Mouse (Mus musculus): ENCODE measurements around the gene Pxmp4. TPM values are rescaled to one million over a fixed set of nuclear protein-coding genes. Genes with fewer than 3 reads are reported as not detected.

Gene Pxmp4
- polyA plus RNA-seq, 1 experiment from 2014 or later: 12.4 TPM

- H3K27ac ChIP-seq: peak overlapping the region; percentile 98
- peaks cover 10% of the 10 kb centered on the region; the same call in 1 of the 2 replicates for H3K27me3 ChIP-seq (ENCODE audit: poor library complexity, severe bottlenecking)
- peaks cover 61% of the 10 kb centered on the region for H3K4me1 ChIP-seq
- peak overlapping the region; percentile 88 for H3K4me3 ChIP-seq
- no peak for DNase-seq (ENCODE audit: extremely low spot score, low spot score)
- 83% methylated on average over 2 of the region's 2 CpGs for WGBS
- no peaks in the 10 kb centered on the region for H3K9me3 ChIP-seq
- peaks cover 40% of the 10 kb centered on the region for H3K36me3 ChIP-seq (replicated peaks)
Measured at GRCm38 (mm10) chr2:154567766-154568165, 35.7 kb downstream of the Pxmp4 start.

GRCm38 (mm10) chr2:154566641-154567040, 36.9 kb downstream of the Pxmp4 start:
- Histone ChIP-seq H3K27ac (peak overlapping the region; percentile 44; the same call in 1 of the 2 replicates), H3K4me3 (peak overlapping the region; percentile 1; the same call in 1 of the 2 replicates)
- 68% methylated on average over 8 of the region's 8 CpGs for WGBS

GRCm38 (mm10) chr2:154565562-154565961, 37.9 kb downstream of the Pxmp4 start:
- no peak overlapping the region for H3K4me3 ChIP-seq
- H3K27me3 ChIP-seq (ENCODE audit: poor library complexity, severe bottlenecking): 0 out of 2 replicates have a peak, but pooled peaks cover 2% of the 10 kb centered on the region
- H3K4me1 ChIP-seq: peaks cover 53% of the 10 kb centered on the region
- H3K27ac ChIP-seq: peak overlapping the region; percentile 44; the same call in 1 of the 2 replicates
- no peaks in the 10 kb centered on the region for H3K9me3 ChIP-seq
- DNase-seq (ENCODE audit: extremely low spot score, low spot score): no peak
- peaks cover 62% of the 10 kb centered on the region for H3K36me3 ChIP-seq (replicated peaks)
- 89% methylated on average over 3 of the region's 3 CpGs for WGBS

More at GRCm38 (mm10) chr2:154566641-154567040, 36.9 kb downstream of the Pxmp4 start:
- peaks cover 61% of the 10 kb centered on the region for H3K4me1 ChIP-seq
- H3K27me3 ChIP-seq (ENCODE audit: poor library complexity, severe bottlenecking): peaks cover 6% of the 10 kb centered on the region; the same call in 1 of the 2 replicates
- H3K9me3 ChIP-seq: no peaks in the 10 kb centered on the region
- H3K36me3 ChIP-seq (replicated peaks): peaks cover 52% of the 10 kb centered on the region
- no peak for DNase-seq (ENCODE audit: extremely low spot score, low spot score)

GRCm38 (mm10) chr2:154563612-154564170, 39.8 kb downstream of the Pxmp4 start:
- H3K4me3 ChIP-seq: no peak overlapping the region
- 95% methylated on average over 22 of the region's 22 CpGs for WGBS
- no peak for DNase-seq (ENCODE audit: extremely low spot score, low spot score)
- no peak overlapping the region for H3K27ac ChIP-seq
- peaks cover 75% of the 10 kb centered on the region for H3K36me3 ChIP-seq (replicated peaks)
- peaks cover 49% of the 10 kb centered on the region for H3K4me1 ChIP-seq
- no peaks in the 10 kb centered on the region for H3K9me3 ChIP-seq
- no peaks in the 10 kb centered on the region for H3K27me3 ChIP-seq (ENCODE audit: poor library complexity, severe bottlenecking)

GRCm38 (mm10) chr2:154558264-154559039, 45.1 kb downstream of the Pxmp4 start, which contains the start of gene Necab3:
TSS of gene Necab3 (minus strand) at chr2:154558890.
- H3K4me3 ChIP-seq: peak within 1 kb of the TSS; percentile 47
- H3K36me3 ChIP-seq (replicated peaks): peaks cover 41% of the 10 kb centered on the region
- peak within 1 kb of the TSS; percentile 70 for H3K27ac ChIP-seq
- H3K9me3 ChIP-seq: no peaks in the 10 kb centered on the region
- peak; percentile 54 for DNase-seq (ENCODE audit: extremely low spot score, low spot score)
- peaks cover 42% of the 10 kb centered on the region for H3K4me1 ChIP-seq
- peaks cover 30% of the 10 kb centered on the region for H3K27me3 ChIP-seq (ENCODE audit: poor library complexity, severe bottlenecking)
- WGBS: 3% methylated on average over 34 of the region's 34 CpGs

- Histone ChIP-seq H3K27ac (peak overlapping the region; percentile 70; the same call in 1 of the 2 replicates), H3K9me3 (no peaks in the 10 kb centered on the region), H3K4me3 (no peak overlapping the region), H3K27me3 (ENCODE audit: poor library complexity, severe bottlenecking) (peaks cover 42% of the 10 kb centered on the region), H3K36me3 (replicated peaks) (peaks cover 30% of the 10 kb centered on the region), H3K4me1 (peaks cover 50% of the 10 kb centered on the region)
- 60% methylated on average over 5 of the region's 5 CpGs for WGBS
- no peak for DNase-seq (ENCODE audit: extremely low spot score, low spot score)
Measured at GRCm38 (mm10) chr2:154557184-154557832, 46.2 kb downstream of the Pxmp4 start.

- no peak overlapping the region for H3K27ac ChIP-seq
- WGBS: 88% methylated on average over 6 of the region's 6 CpGs
- no peak for DNase-seq (ENCODE audit: extremely low spot score, low spot score)
Measured at GRCm38 (mm10) chr2:154555235-154555634, 48.3 kb downstream of the Pxmp4 start.

GRCm38 (mm10) chr2:154552424-154552907, 51.0 kb downstream of the Pxmp4 start:
- H3K27ac ChIP-seq: peak overlapping the region; percentile 32; the same call in 1 of the 2 replicates
- H3K9me3 ChIP-seq: no peaks in the 10 kb centered on the region
- peak; percentile 64 for DNase-seq (ENCODE audit: extremely low spot score, low spot score)
- WGBS: 28% methylated on average over 27 of the region's 27 CpGs
- H3K4me1 ChIP-seq: peaks cover 55% of the 10 kb centered on the region
- H3K27me3 ChIP-seq (ENCODE audit: poor library complexity, severe bottlenecking): peaks cover 74% of the 10 kb centered on the region
- H3K4me3 ChIP-seq: peak overlapping the region; percentile 31
- H3K36me3 ChIP-seq (replicated peaks): no peaks in the 10 kb centered on the region

More at GRCm38 (mm10) chr2:154555235-154555634, 48.3 kb downstream of the Pxmp4 start:
- H3K27me3 ChIP-seq (ENCODE audit: poor library complexity, severe bottlenecking): peaks cover 62% of the 10 kb centered on the region
- H3K36me3 ChIP-seq (replicated peaks): peaks cover 9% of the 10 kb centered on the region
- H3K4me3 ChIP-seq: no peak overlapping the region
- no peaks in the 10 kb centered on the region for H3K9me3 ChIP-seq
- H3K4me1 ChIP-seq: peaks cover 59% of the 10 kb centered on the region

- Histone ChIP-seq H3K4me3 (peak overlapping the region; percentile 31), H3K27me3 (ENCODE audit: poor library complexity, severe bottlenecking) (peaks cover 71% of the 10 kb centered on the region), H3K27ac (peak overlapping the region; percentile 1; the same call in 1 of the 2 replicates), H3K36me3 (replicated peaks) (no peaks in the 10 kb centered on the region), H3K9me3 (no peaks in the 10 kb centered on the region), H3K4me1 (peaks cover 50% of the 10 kb centered on the region)
- DNase-seq (ENCODE audit: extremely low spot score, low spot score): no peak
- 39% methylated on average over 21 of the region's 21 CpGs for WGBS
Measured at GRCm38 (mm10) chr2:154551927-154552326, 51.6 kb downstream of the Pxmp4 start.

- no peaks in the 10 kb centered on the region for H3K9me3 ChIP-seq
- H3K27ac ChIP-seq: peak within 1 kb of the TSS; percentile 32; the same call in 1 of the 2 replicates
- peak within 1 kb of the TSS; percentile 31 for H3K4me3 ChIP-seq
- H3K27me3 ChIP-seq (ENCODE audit: poor library complexity, severe bottlenecking): peaks cover 70% of the 10 kb centered on the region
- DNase-seq (ENCODE audit: extremely low spot score, low spot score): no peak
- 0 out of 2 replicates have a peak, but pooled peaks cover 2% of the 10 kb centered on the region for H3K36me3 ChIP-seq (replicated peaks)
- H3K4me1 ChIP-seq: peaks cover 45% of the 10 kb centered on the region
- 83% methylated on average over 4 of the region's 4 CpGs for WGBS
Measured at GRCm38 (mm10) chr2:154551476-154551875, 52.0 kb downstream of the Pxmp4 start, which contains the start of gene Actl10. TSS of gene Actl10 (plus strand) at chr2:154551776.

- H3K4me3 ChIP-seq: no peak overlapping the region
- DNase-seq (ENCODE audit: extremely low spot score, low spot score): no peak
- no peak overlapping the region for H3K27ac ChIP-seq
- peaks cover 70% of the 10 kb centered on the region for H3K27me3 ChIP-seq (ENCODE audit: poor library complexity, severe bottlenecking)
- H3K4me1 ChIP-seq: peaks cover 41% of the 10 kb centered on the region
- 0 out of 2 replicates have a peak, but pooled peaks cover 3% of the 10 kb centered on the region for H3K36me3 ChIP-seq (replicated peaks)
- no peaks in the 10 kb centered on the region for H3K9me3 ChIP-seq
- 90% methylated on average over 2 of the region's 2 CpGs for WGBS
Measured at GRCm38 (mm10) chr2:154550937-154551336, 52.6 kb downstream of the Pxmp4 start.

- no peak for DNase-seq (ENCODE audit: extremely low spot score, low spot score)
- H3K4me3 ChIP-seq: peak overlapping the region; percentile 62
- 16% methylated on average over 20 of the region's 20 CpGs for WGBS
- H3K27ac ChIP-seq: peak overlapping the region; percentile 85
- no peaks in the 10 kb centered on the region for H3K9me3 ChIP-seq
- peaks cover 36% of the 10 kb centered on the region for H3K4me1 ChIP-seq
- H3K27me3 ChIP-seq (ENCODE audit: poor library complexity, severe bottlenecking): peaks cover 65% of the 10 kb centered on the region
- 0 out of 2 replicates have a peak, but pooled peaks cover 3% of the 10 kb centered on the region for H3K36me3 ChIP-seq (replicated peaks)
Measured at GRCm38 (mm10) chr2:154549886-154550189, 53.7 kb downstream of the Pxmp4 start.
